Mouse (Mus musculus): ENCODE measurements at regions not wholly inside any gene's neighbourhood (a gene's known extent, or its start where the extent isn't known, plus 50 kb on each side); places are given as distances from the start of the nearest gene placed in this dataset.

GRCm38 (mm10) chr8:15468540-15469476, 422.9 kb upstream of the BB014433 start:
- TF ChIP-seq CTCF (conservative IDR thresholded peaks at IDR 0.05; ENCODE audit: low read length) (no peak), POU5F1 (IDR thresholded peaks at IDR 0.05; ENCODE audit: borderline replicate concordance, low read length) (no peak), NANOG (IDR thresholded peaks at IDR 0.05; ENCODE audit: borderline replicate concordance, low read length) (no peak)
